Mouse (Mus musculus): ENCODE measurements around the gene Map1lc3b. TPM values are rescaled to one million over a fixed set of nuclear protein-coding genes. Genes with fewer than 3 reads are reported as not detected.

Gene Map1lc3b
- polyA plus RNA-seq, 1 experiment, result 52.4 TPM

DNA sequence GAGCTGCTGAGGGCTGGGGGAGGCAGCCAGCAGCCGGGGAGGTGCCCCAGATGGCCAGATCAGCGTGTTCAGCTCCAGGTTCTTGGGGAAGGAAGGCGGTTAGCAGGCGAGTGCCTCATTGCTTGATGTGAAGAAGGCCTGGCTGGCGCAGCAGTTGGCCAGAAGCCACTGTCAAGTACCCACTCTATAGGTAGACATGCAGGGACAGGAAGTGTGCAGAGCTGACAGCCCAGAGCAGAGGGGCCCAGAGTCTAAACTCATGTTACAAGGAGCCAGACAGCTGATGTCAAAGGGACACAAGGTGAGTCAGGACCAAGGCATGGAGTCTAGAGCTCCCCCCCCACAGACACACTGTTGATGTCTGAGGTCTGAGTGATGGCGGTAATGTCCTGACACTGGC is 40.1 kb upstream of the Map1lc3b start:
- H3K27ac ChIP-seq (ENCODE audit: insufficient read depth, low read length), result no peak overlapping the region
- H3K36me3 ChIP-seq (ENCODE audit: control insufficient read depth, insufficient read depth, low read length), result peaks cover 32% of the 10 kb centered on the region
- 86% methylated on average over 6 of the region's 6 CpGs for WGBS
- no peak overlapping the region for H3K4me3 ChIP-seq (ENCODE audit: extremely low read depth, insufficient read depth, insufficient read length)
- no peaks in the 10 kb centered on the region for H3K4me1 ChIP-seq (ENCODE audit: control insufficient read depth, insufficient read depth, insufficient read length)
- no peak for DNase-seq (ENCODE audit: low read depth in 1 of 2, low spot score in 2 of 2)
- TF ChIP-seq POLR2A (IDR thresholded peaks at IDR 0.05; ENCODE audit: low read depth, low read length) (no peak), CTCF (IDR thresholded peaks at IDR 0.05; ENCODE audit: extremely low read depth, insufficient read depth, insufficient read length, insufficient replicate concordance) (no peak)
- no peaks in the 10 kb centered on the region for H3K27me3 ChIP-seq (ENCODE audit: control insufficient read depth, insufficient read depth, low read length)

DNA sequence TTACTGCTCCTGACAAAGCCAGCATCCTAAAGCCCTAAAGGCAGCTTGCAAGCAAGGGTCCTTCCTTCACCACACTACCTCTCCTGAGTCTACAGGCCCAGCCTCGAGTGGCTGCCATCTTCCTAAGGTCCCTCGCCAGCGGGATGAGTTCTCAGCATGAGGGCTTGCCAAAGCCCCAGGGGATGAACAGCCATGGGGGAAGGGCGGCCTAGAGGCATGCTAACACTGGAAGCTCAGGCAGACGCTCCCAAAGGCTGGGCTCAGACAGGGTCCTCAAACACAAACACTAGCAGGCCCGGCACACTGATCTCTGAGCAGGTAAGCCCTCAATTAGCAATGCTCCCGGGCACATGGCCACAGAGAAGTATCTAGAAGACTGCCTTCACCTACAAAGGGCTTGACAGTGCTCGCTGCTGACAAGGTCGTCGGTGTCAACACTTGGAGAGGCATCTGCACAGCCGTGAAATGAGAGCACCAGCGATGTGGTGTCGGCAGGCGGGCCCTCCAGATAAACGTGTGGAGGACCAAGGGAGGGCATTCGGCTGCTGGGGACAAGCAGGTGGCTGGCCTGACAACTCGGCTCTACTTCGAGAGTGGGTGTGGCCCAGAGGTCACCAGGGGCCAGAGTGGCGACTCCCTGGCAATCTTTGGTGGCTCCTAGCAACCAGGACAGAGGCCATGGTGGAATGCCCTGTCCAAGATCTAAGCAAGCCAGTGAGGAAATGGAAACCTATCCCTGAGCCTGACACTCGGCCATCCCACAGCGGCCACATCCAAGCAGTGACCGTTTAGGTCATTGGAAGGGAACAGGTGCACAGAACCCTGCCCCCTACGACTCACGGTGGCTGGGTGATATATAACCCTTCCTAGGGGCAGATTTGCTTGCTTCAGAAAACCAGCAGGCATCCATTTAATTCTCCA is 38.8 kb upstream of the Map1lc3b start:
- 93% methylated on average over 24 of the region's 24 CpGs for whole genome bisulfite sequencing
- no peak overlapping the region for H3K4me3 ChIP-seq (ENCODE audit: extremely low read depth, insufficient read depth, insufficient read length)
- DNase-seq (ENCODE audit: low read depth in 1 of 2, low spot score in 2 of 2), result no peak
- TF ChIP-seq CTCF (IDR thresholded peaks at IDR 0.05; ENCODE audit: extremely low read depth, insufficient read depth, insufficient read length, insufficient replicate concordance), result no peak
- TF ChIP-seq POLR2A (IDR thresholded peaks at IDR 0.05; ENCODE audit: low read depth, low read length), result no peak
- H3K27me3 ChIP-seq (ENCODE audit: control insufficient read depth, insufficient read depth, low read length), result no peaks in the 10 kb centered on the region
- no peak overlapping the region for H3K27ac ChIP-seq (ENCODE audit: insufficient read depth, low read length)
- H3K36me3 ChIP-seq (ENCODE audit: control insufficient read depth, insufficient read depth, low read length), result peaks cover 38% of the 10 kb centered on the region
- no peaks in the 10 kb centered on the region for H3K4me1 ChIP-seq (ENCODE audit: control insufficient read depth, insufficient read depth, insufficient read length)

DNA sequence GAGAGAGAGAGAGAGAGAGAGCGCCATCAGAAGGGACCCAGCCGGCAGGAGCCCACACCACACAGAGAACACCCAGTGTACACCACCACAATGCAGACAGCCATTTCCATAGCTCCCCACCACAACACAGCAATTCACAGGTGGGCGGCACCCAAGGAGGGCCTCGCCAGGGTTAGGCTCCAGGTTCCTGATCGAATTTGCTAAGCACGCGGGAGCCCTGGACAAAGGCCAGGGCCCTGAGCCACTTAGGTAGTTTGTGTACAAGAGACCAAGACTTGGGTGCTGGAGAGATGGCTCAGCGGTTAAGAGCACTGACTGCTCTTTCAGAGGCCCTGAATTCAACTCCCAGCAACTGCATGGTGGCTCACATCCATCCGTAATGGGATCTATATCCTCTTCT is 37.7 kb upstream of the Map1lc3b start:
- 88% methylated on average over 9 of the region's 9 CpGs for WGBS
- TF ChIP-seq CTCF (IDR thresholded peaks at IDR 0.05; ENCODE audit: extremely low read depth, insufficient read depth, insufficient read length, insufficient replicate concordance) (no peak), POLR2A (IDR thresholded peaks at IDR 0.05; ENCODE audit: low read depth, low read length) (no peak)

DNA sequence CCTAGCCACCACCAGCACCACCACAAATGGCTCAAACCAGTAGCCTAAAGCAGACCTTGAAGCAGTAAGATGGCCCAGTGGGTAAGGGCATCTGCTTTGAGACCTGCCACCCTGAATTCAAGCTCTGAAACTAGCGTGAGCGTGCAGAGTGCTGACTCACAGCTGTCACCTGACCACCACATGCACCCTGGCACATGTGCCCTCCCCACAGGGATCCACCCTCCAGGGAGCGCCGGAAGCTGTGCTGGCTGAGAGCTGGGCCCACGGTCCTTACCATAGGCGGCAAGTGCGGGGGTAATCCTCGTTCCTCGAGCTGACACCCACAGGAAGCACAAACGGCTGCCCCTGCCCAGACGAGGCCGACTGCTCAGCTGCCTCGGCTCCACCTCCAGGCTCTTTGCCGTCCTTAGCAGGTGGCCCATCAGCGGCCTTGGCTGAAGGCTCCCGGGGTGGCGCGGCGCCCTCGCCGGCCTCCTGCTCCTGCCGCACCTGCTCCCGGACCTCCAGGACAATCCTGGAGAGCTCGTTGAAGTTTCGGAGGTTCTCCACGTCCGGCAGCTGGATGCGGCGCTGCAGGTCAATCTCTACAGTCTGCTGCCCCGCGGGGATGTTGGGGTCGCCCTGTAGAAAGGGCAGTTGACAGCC is 36.2 kb upstream of the Map1lc3b start:
- TF ChIP-seq POLR2A (IDR thresholded peaks at IDR 0.05; ENCODE audit: low read depth, low read length), result no peak
- TF ChIP-seq CTCF (IDR thresholded peaks at IDR 0.05; ENCODE audit: extremely low read depth, insufficient read depth, insufficient read length, insufficient replicate concordance), result no peak
- H3K4me3 ChIP-seq (ENCODE audit: extremely low read depth, insufficient read depth, insufficient read length), result no peak overlapping the region
- H3K27ac ChIP-seq (ENCODE audit: insufficient read depth, low read length), result no peak overlapping the region
- WGBS, result 93% methylated on average over 32 of the region's 32 CpGs
- no peaks in the 10 kb centered on the region for H3K4me1 ChIP-seq (ENCODE audit: control insufficient read depth, insufficient read depth, insufficient read length)
- no peak for DNase-seq (ENCODE audit: low read depth in 1 of 2, low spot score in 2 of 2)
- H3K27me3 ChIP-seq (ENCODE audit: control insufficient read depth, insufficient read depth, low read length), result no peaks in the 10 kb centered on the region
- peaks cover 40% of the 10 kb centered on the region for H3K36me3 ChIP-seq (ENCODE audit: control insufficient read depth, insufficient read depth, low read length)

More for the DNA sequence above, 37.7 kb upstream of the Map1lc3b start:
- Histone ChIP-seq H3K4me3 (ENCODE audit: extremely low read depth, insufficient read depth, insufficient read length) (no peak overlapping the region), H3K27ac (ENCODE audit: insufficient read depth, low read length) (no peak overlapping the region), H3K4me1 (ENCODE audit: control insufficient read depth, insufficient read depth, insufficient read length) (no peaks in the 10 kb centered on the region), H3K36me3 (ENCODE audit: control insufficient read depth, insufficient read depth, low read length) (peaks cover 38% of the 10 kb centered on the region), H3K27me3 (ENCODE audit: control insufficient read depth, insufficient read depth, low read length) (no peaks in the 10 kb centered on the region)
- no peak for DNase-seq (ENCODE audit: low read depth in 1 of 2, low spot score in 2 of 2)

DNA sequence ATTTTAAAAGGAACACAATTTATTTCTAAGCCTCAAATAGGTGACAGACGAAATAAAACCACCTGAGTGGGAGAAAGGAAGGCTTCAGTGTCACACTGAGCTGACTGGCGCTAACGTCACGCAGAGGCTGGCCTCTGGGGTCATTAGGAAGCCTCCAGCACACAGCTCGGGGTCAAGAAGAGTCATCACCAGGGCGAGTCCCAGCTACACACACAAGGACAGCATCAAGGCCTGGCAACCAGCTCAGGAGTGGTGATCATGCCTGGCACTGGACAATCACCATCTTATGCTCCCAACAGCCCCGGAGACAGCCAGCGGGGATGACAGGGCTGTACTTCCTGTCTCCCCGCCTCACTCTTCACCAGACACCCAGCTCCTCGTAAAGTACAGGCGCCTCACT is 32.4 kb upstream of the Map1lc3b start:
- no peak overlapping the region for H3K27ac ChIP-seq (ENCODE audit: insufficient read depth, low read length)
- H3K4me1 ChIP-seq (ENCODE audit: control insufficient read depth, insufficient read depth, insufficient read length), result no peaks in the 10 kb centered on the region
- H3K36me3 ChIP-seq (ENCODE audit: control insufficient read depth, insufficient read depth, low read length), result peaks cover 25% of the 10 kb centered on the region
- DNase-seq (ENCODE audit: low read depth in 1 of 2, low spot score in 2 of 2), result no peak
- no peak for TF ChIP-seq CTCF (IDR thresholded peaks at IDR 0.05; ENCODE audit: extremely low read depth, insufficient read depth, insufficient read length, insufficient replicate concordance)
- TF ChIP-seq POLR2A (IDR thresholded peaks at IDR 0.05; ENCODE audit: low read depth, low read length), result no peak
- H3K4me3 ChIP-seq (ENCODE audit: extremely low read depth, insufficient read depth, insufficient read length), result no peak overlapping the region
- WGBS, result 93% methylated on average over 11 of the region's 11 CpGs
- H3K27me3 ChIP-seq (ENCODE audit: control insufficient read depth, insufficient read depth, low read length), result no peaks in the 10 kb centered on the region

DNA sequence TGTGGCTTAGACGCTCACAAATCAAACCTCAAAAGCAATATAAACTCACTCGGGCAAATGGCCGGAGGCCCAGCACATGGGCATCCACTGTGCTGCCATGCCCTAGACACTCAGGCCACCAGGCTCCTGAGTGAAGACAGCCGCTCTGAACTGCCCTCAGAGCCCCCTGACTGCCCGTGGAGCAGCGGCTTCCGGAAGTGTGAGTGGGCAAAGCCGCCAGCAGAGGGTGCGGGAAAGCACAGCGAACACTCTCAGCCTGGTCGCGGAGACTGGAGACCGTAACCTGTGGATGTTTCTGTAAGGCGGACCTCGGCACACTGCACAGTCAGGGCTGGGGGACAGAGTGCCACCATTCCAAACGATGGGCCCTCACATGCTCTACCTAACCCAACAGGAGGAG is 31.6 kb upstream of the Map1lc3b start:
- 94% methylated on average over 16 of the region's 16 CpGs for WGBS

More for the DNA sequence above, 31.6 kb upstream of the Map1lc3b start:
- no peaks in the 10 kb centered on the region for H3K4me1 ChIP-seq (ENCODE audit: control insufficient read depth, insufficient read depth, insufficient read length)
- no peak overlapping the region for H3K4me3 ChIP-seq (ENCODE audit: extremely low read depth, insufficient read depth, insufficient read length)
- TF ChIP-seq CTCF (IDR thresholded peaks at IDR 0.05; ENCODE audit: extremely low read depth, insufficient read depth, insufficient read length, insufficient replicate concordance) (no peak), POLR2A (IDR thresholded peaks at IDR 0.05; ENCODE audit: low read depth, low read length) (no peak)
- H3K36me3 ChIP-seq (ENCODE audit: control insufficient read depth, insufficient read depth, low read length), result peaks cover 22% of the 10 kb centered on the region
- H3K27me3 ChIP-seq (ENCODE audit: control insufficient read depth, insufficient read depth, low read length), result no peaks in the 10 kb centered on the region
- no peak for DNase-seq (ENCODE audit: low read depth in 1 of 2, low spot score in 2 of 2)
- no peak overlapping the region for H3K27ac ChIP-seq (ENCODE audit: insufficient read depth, low read length)
